Mouse (Mus musculus): ENCODE results near the gene Sap18b.

DNA sequence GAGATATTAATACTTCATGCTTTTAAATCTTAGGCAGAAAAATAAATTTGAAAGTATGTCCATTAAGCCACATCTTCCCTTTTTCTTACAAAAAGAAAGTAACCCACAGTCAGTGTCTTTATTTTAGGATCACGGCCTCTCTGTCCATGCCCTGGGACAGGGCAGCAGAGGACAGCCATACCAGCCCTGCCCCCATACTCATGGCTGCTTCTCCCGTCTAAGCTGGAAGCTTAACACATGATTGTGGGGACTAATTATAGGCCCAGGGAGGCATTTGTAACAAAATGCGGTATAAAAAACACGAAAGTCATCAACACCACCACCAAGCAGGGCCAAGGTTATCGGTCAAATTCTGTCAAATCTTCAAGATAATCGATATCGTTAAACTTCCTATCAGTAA lies 50.1 kb downstream of the Sap18b start:
- TF ChIP-seq GATA1 (IDR thresholded peaks at IDR 0.05; ENCODE audit: borderline replicate concordance, low read length): no peak
- no peak for TF ChIP-seq FLI1 (IDR thresholded peaks at IDR 0.05; ENCODE audit: low read length)

Data from megakaryocyte, embryonic 14.5 days (primary cell).